Mouse (Mus musculus) layer of hippocampus, adult 9-11 months (tissue): ENCODE measurements around the gene Hesx1.
"Not testable (repeated sequence)": the region's sequence is repeated elsewhere in the genome, so short reads cannot be mapped to it uniquely, and the experiment has no call there.

Source experiments
- DNase-seq: peaks from one replicate; pipeline ENCODE4 v3.0.0; 2022

The Hesx1 gene

DNA sequence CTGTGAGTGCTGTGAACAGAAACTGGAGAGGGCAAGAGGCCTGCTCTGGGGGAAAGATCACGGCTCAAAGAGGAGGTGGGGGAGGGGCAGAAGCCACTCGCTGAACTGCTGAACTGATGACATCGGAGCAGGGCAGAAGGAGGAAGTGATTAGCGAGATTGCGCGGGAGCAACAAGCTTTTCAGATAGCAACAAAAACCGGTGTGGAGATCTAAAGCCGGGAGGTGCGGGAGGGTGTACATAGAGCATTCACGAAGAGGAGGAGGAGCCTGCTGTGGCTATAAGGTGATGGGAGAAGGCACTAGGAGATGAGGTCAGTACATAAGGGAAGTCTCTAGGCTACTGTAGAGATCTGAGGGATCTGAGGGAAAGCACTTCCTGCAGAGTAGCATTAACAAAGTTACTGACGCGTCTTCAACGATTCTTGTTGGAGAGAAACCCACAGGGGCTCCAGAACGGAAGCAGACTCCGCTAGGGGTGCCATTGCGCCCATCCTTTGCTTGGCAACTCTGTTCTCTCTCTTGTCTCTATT is at the start of gene Hesx1:
TSS of gene Hesx1 (plus strand) at position 206 of the 531 bp plus-strand sequence.
- peak; percentile 12 for DNase-seq

DNA sequence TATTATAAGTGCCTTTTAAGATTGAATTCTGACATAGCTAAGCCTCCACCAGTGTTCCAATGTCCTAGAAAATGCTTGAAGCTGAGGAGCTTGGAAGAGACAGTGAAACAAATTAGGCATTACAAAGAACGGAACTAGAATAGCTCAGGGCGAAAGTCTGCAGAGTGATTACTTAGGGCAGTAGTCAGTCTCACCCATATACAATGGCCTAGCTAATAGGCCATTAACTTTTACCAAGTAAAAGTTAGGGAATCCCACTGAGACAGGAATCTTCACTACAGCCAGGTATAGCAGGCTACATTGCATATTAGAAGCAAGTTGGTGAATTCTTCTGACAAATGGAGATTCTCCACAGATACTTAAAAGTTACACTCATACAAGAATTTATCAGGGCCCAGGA is 38.1 kb upstream of the Hesx1 start:
- not testable (repeated sequence) for DNase-seq

DNA sequence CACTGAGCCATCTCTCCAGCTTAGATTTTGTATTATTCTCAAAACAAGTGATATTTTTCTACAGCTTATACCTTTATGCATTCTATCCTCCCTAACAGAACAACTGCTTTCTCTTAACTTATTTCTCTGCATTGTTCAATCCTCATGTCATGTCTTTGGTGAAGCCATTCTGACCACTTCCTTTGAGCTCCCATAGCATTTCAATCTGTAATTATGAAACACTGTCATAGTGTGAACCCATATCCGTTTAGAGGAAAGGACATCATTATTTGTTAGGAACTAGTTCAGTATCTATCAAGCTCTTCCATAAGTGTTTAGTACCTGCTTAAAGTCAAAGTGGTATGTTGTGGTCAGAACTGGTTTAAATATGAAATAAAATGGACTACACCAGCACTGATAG is 33.7 kb upstream of the Hesx1 start:
- DNase-seq: no peak

DNA sequence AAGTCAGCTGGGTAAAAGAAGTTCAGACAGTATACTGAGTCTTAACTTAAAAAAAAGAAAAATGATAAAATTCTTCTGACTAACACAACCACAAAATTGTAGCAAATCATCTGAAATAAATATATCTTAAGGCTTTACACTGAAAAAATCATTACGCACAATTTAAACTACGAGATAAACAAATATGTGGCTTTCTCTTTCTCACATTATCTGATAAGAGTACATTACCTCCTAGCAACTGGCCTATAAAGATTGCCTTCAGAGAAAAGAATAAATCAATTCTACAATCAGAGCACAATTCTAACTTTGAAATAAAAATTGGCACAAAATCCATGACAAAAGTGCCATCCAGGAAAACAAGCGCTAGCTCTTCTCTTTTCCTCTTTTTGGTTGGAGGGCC is 25.1 kb upstream of the Hesx1 start:
- DNase-seq: no peak

DNA sequence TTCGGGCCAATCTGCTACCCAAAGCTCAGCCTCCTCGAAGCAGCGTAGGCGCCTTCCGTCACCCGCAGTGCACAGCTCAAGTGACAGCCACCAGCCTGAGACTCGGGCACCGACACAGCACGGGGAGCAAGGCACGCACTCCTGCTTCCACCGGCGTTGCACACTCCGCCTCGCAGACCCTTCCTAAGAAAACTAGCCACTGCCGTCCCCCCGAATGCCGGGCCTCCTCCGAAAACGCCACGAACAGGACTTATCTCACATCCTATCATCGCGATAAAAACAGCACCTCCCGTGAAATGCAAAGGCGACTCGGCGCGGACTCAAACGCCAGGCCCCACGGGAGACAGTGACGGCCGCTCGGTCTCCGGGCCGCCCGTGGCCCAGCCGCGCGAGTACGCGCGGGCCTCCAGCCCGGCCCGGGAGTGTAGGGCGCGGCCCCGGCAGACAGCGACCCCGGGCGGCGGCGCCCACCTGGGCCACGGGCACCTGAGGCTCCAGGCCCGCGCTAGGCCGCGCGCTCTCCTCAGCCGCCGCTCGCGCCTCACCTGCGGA is 24.3 kb upstream of the Hesx1 start:
- peak; percentile 56 for DNase-seq

DNA sequence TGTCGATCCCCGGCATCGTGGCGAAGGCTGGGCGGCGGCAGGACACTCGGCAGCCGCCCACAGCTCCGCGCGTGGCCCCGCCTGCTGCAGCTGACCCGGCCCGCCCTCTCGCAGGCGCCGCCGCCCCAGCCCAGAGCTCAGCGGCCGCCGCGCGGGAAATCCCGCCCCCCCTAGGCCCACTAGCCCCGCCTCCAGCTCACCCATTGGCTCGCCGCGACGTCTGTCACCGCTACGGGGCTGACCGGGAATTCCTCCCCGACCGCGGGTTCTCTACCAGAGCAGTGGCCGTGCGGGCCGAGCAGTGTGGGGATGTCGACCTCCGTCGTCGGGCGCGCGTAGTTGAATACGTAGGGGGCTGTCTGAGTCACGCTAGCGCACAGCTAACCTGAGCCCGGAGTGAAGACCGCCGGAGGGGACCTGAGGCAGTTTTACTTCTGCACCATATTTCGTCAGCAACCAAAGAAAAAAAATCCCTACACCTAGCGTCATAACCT is 23.7 kb upstream of the Hesx1 start:
- peak; percentile 92 for DNase-seq

DNA sequence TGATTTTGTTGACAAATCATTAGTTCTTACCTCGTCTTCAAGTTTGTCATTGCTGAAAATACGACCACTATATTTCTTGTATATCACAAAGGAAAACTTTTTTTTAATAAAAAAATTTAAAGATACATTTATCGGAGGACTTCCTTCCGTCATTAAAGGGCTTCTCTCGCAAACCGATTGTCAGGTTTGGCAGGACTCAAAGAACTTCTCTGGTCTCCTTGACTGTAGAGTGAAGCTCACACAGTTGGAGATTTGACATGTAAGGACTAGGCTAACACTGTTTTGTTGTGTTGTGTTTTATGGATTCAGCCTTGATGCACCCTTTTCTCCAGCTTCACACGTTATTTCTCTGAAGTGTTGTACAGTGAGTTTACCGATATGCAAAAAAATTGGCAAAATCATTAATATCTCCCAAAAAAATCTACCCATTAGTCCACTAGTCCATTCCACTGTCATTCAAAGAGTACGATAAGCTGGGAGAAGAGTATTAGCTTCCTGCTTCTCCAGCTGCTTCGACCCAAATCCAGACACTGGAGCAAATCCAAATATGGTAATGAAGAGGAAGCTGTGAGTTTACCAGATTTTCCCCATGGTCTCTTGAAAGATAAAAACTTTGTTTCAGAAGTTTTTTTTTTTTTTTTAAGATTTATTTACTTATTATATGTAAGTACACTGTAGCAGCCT is 23.0 kb upstream of the Hesx1 start, which contains the start of gene Appl1:
TSS of gene Appl1 (minus strand) at position 127 of the 684 bp plus-strand sequence.
- no peak for DNase-seq

DNA sequence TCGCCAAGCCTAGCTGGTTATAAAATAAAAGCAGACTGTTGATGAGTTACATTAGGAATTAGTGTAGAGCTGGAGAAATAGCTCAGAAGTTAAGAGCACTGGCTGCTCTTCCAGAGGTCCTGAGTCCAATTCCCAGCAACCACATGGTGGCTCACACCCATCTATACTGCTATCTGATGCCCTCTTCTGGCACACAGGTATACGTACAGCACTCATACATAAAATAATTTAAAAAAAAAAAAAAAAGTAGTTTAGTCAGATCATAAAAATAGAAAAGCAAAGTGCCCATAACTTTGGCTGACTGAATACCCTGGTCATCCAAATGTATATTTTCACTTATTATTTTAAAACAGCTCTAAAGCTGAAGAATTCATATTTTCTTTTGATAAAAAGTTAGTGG is 21.1 kb upstream of the Hesx1 start:
- no peak for DNase-seq

DNA sequence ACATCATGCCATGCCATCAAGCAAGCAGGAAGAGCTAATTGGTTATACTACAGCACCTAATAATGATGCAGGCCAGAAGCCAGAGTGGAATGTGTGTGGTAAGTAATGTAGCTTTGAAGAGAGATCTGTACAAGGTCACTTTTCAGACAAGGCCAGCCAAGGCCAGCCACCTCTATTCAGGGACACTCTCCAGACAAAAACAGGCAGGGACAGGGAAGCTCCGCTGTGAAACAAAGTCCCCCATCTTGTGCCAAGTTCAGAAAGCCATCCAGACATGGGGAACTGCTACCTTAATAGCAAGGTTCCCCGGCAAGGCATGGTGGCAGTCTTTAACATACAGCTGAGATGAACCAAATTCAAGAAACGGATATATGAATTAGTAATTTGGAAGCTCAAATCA is 18.7 kb upstream of the Hesx1 start:
- DNase-seq: no peak

DNA sequence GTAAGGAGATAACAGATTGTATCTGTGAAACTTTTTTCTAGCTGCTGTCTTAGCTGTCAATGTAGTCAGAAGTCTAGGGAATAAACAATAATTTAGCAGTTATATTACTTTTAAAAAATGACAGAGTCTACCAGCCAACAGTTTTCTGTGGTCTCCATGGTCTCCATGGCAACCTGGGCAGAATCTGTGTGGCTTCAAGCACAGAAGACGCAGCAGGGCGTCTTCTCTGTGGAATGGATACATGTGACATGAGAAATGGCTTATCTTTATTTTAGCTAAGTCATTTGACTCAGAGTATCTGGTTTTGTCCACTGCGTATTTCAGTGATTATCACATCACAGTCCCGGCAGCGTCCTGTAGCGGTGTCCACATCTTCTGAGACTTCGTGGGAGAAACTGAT is 18.0 kb upstream of the Hesx1 start:
- DNase-seq: no peak

DNA sequence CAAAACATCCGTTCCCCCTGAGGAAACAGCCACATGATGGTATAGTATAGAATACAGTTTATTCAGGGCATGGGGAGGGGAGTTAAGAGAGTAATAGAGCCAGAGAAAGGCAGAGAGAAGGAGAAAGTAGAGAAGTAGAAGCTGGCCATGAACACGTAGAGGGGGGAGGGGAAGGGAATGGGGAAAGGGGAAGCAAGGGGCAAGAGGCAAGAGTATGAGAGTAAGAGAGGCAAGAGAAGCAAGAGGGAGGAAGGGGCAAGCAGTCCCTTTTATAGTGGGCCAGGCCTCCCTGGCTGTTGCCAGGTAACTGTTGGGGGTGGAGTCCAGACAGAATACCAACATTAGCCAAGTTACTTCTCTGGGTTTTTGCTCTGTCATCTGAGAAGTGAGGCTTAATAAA is 16.7 kb upstream of the Hesx1 start:
- no peak for DNase-seq

DNA sequence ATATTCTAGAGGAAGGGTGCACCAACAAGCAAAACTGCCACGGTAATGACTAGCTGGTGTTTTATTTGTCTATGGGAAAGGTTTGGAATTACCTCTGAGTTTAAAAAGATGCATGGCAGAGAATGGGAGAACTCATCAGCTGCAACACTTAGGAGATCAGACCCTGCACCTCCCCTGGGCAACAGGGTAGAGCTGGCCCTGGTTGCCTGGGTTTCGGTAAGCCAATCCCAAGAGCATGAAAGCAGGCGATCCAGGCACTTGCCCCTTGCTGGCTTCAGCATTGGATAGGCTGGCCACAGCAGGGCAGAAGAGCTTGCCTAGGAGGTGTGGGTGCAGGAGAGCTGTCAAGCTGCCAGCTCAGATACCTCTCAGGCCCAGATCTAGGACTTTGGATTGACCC is 14.4 kb upstream of the Hesx1 start:
- DNase-seq: no peak

DNA sequence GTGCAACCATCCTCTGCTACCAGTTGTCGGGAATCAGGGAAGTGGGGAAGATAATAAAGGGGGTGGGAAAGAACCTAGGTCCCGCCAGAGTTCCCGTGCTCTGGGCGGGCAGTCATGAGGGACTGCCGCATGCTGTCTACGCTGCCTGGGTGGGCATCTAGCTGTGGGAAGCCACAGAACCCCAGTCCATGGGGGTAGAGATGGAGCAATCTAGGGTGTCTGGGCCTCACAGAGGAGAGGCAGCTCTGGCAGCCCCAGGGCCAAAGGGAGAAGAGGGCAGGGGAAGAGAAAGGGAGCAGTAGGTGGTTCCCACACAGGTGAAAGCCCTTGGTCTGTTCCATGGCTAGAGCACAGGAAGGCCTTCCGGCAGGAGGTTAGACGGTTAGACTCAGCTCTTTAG is 13.2 kb upstream of the Hesx1 start:
- no peak for DNase-seq

DNA sequence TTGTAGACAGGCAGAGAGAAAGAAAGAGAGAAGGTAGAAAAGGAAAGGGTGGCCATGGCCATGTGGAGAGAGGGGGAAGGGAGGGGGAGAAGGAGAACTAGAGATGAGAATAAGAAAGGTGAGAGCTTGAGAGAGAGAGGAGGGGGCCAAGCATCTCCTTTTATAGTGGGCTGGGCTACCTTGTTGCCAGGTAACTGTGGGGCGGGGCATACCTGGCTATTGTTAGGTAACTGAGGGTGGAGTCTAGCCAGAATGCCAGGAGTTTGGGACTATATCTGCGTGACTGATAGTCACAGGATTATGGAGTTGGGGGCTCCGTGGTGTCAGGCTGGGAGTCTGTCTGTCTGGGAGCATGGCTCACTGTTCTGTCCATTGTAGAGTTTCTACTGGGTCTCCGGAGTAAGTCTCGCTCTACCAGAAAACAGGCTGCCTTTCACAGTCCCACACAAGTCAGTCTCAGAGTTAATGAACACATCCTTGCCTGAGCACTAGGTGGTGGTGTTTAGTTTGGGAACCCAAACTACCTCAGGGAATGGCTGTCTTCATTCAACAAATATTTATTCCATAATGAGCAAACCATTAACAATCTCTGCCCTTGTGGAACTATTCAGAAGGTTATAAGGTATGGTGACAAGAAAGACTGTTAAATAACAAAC is 12.6 kb upstream of the Hesx1 start:
- DNase-seq: no peak

DNA sequence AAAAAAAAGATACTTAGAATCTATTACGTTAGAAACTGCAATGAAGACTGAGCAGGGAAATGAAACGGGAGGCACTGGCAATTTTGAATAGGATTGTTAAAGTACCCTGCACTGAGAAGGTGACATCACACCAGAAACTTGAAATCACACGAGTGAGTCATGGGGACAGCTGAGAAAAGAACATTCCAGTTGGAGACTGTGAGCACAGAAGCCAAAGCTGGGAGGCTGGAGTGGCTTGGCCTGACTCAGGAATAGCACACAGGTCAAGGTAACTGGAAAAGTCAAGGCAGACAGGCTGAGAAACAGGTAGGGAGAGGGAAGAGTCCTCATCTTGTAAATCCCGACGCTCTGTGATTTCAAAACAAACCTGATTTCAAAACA is 12.1 kb upstream of the Hesx1 start:
- DNase-seq: no peak

DNA sequence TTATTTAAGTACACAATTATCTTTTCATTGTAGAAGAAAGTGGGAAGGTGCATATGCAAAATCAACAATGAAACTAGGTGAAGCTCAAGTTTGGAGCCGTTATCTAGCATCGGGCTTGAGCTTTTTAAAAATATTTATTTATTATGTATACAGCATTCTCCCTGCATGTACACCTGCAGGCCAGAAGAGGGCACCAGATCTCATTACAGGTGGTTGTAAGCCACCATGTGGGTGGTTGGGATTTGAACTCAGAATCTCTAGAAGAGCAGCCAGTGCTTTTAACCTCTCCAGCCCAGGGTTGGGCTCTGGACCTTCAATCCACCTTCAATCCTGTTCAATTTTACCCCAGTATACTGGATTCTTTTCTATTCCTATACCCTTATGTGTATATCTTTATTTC is 5.5 kb upstream of the Hesx1 start:
- DNase-seq: no peak

DNA sequence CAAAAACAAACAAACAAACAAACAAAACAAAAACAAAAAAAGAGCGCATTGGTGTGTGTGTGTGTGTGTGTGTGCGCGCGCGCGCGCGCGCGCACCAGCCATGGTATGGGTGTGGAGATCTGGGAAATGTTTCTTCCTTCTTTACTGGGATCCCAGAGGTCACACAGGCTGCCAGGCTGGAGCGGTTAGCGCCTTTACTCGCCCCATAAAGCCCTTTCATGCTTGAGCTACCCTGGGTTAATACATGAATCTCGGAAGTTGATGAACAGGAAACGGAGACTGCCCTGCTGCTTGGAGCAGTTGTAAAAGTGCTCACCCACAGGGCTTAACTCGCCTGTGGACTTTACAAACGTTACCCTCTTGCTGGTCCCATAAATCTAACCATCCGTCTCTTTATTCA is 2.6 kb upstream of the Hesx1 start:
- DNase-seq: no peak

DNA sequence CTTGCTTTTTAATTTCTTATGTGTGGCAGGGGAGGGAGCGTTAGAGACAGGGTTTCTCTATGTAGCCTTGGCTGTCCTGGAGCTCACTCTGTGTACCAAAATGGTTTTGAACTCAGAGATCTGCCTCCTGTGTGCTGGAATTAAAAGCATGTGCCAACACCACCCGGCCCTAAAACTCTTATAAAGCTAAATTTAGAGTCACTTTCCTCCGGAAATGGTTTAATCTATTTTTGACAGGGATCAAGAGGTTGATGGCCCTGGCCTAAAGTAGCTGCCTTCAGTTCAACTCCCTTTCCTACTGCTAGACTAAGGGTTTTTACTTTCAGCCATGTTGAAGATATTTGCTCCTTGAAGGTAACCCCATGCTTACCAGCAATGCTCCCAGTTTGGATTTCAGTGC is 789 bp upstream of the Hesx1 start:
- DNase-seq: no peak

DNA sequence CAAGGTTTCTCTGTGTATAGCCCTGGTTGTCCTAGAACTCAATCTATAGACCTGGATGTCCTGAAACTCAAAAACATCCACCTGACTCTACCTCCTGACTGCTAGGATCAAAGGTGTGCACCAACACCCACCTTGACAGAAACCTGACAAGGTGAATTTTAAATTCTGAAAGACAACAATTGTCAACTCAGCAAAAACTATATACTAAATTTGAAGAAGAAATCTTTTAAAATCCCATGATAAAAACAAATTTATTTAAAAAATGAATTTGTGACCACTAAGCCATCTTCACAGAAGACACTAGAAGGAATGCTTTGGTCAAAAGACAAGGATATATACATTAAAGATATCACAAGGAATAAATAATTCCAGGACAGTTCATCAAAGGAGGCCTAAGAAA is 2.0 kb downstream of the Hesx1 start:
- no peak for DNase-seq

DNA sequence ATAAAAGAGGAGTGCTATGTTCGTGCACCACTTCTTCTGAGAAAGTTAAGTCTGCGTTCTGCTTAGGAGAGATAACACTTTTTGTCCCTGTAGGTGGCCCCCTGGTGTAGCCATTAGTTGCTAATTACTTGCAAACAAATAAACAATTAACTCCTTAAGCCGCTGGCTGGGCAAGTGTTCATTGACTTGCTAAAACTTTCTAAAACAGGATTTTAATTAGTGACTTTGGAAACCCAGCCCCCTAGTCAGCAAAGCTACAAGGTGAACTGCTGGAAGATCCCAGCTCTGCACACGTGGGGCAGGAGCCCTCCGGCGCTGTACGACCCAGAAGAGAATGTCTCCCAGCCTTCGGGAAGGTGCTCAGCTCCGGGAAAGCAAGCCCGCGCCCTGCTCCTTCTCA is 6.2 kb downstream of the Hesx1 start:
- DNase-seq: no peak

DNA sequence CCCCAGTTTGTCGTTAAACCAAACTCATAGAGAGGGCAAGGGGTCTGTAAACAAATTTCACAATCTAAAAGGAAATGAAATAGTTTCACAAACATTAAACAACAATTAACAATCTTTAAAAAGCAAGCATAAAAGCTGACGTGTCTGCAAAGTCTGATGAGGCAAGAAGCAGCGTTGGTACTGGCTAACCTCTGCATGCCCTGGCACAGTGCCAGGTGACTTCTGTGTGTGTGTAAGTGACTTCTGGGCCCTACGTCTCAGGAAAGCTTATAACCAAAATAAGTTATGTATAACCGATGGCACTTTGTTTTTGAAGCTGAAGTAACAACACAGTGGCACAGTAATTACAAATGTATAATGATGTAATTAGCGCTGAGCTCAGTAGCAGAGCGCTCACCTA is 10.7 kb downstream of the Hesx1 start:
- DNase-seq: no peak

DNA sequence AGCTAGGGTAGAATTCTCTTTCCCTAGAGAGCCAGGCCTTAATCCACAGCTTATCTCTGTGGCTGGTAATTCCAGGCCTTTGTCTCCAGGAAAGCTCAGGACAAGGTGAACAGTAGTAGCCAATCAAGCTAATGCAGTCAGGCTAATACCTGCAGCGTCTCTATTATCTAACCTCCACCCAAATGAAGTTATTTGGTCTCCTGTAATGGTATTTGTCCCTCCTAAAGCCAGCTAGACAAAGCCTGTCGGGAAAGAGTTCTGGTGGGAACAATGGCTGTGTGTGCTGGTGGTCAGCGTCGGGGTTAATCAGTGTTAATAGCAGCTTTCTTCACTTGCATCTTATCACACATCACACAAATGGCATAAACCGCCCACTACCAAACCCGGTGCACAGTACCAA is 11.7 kb downstream of the Hesx1 start:
- DNase-seq: no peak

DNA sequence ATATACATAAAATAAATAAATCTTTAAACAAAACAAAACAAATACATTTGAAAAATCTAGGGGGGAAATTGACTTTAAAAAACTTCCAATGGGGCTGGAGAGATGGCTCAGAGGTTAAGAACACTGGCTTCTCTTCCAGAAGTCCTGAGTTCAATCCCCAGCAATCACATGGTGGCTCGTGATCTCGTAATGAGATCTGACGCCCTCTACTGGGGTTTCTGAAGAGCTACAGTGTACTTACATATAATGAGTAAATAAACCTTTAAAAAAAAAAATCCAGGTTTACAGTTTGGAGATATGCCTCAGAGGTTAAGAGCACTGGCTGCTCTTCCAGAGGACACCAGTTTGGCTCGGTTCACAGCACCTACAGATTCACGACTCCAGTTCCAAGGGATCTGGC is 17.3 kb downstream of the Hesx1 start:
- no peak for DNase-seq

DNA sequence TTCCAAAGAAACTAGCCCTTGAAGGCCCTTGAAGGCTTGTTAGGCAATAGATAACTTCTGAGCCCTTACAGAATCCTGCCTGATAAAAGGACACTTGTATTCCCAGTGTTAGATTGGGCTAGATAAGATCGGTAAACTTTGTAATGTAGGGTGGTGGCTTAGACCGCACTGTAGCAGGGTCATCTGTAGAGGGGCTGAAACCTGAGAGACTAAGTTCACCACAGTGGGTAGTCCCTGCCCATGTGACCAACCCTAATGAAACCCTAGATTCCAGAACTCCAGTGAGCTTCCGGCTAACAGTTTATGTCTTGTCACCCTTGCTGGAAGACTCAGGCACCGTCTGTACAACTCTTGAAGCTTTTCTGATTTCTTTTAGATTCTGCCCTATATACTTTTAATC is 19.4 kb downstream of the Hesx1 start:
- no peak for DNase-seq
